Mouse (Mus musculus) heart, embryonic 15.5 days (tissue): ENCODE measurements around the gene 1700028K03Rik. TPM values are rescaled to one million over a fixed set of nuclear protein-coding genes. Genes with fewer than 3 reads are reported as not detected.
A peak's percentile ranks its signal among the peaks of the same experiment; 100 is the strongest.

Experiments
- ATAC-seq: fragments of 200-750 bp; cut with Nextera tagmentation; replicated peaks from 2 replicates; pipeline ENCODE4 v1.8.0; 2017; ENCODE audit warnings: low read depth, moderate TSS enrichment; ENCODE audit not compliant: insufficient number of reproducible peaks, insufficient read depth, low FRiP score
- H3K27ac ChIP-seq: fragments of 300-500 bp; sonication (generic); 2 replicates; pipeline ENCODE4 v1.5.1; 2015; ENCODE audit warnings: mild to moderate bottlenecking, inconsistent platforms
- H3K27me3 ChIP-seq: fragments of 300-500 bp; sonication (generic); 2 replicates; pipeline ENCODE4 v1.6.1; 2015; ENCODE audit warnings: inconsistent platforms
- H3K36me3 ChIP-seq: fragments of 300-500 bp; sonication (generic); 2 replicates; pipeline ENCODE4 v1.6.1; 2015; ENCODE audit warnings: mild to moderate bottlenecking, inconsistent platforms
- H3K4me1 ChIP-seq: fragments of 300-500 bp; sonication (generic); replicated peaks from 2 replicates; pipeline ENCODE4 v1.6.1; 2015; ENCODE audit warnings: inconsistent platforms
- H3K4me2 ChIP-seq: fragments of 300-500 bp; sonication (generic); 2 replicates; pipeline ENCODE4 v1.6.1; 2015; ENCODE audit warnings: inconsistent platforms, mild to moderate bottlenecking, moderate library complexity
- H3K4me3 ChIP-seq: fragments of 300-500 bp; sonication (generic); 2 replicates; pipeline ENCODE4 v1.5.1; 2015; ENCODE audit warnings: mild to moderate bottlenecking, inconsistent platforms
- H3K9ac ChIP-seq: fragments of 300-500 bp; sonication (generic); 2 replicates; pipeline ENCODE4 v1.6.1; 2015; ENCODE audit warnings: mild to moderate bottlenecking, inconsistent platforms
- H3K9me3 ChIP-seq: fragments of 300-500 bp; sonication (generic); replicated peaks from 2 replicates; pipeline ENCODE4 v1.6.1; 2016; ENCODE audit warnings: inconsistent platforms
- WGBS: fragments of 180-500 bp; shearing (Covaris S2); methylation state at CpG from one replicate; pipeline ENCODE4 v1.1.7; 2015; ENCODE audit warnings: mixed read lengths; 5-methylcytosine and 5-hydroxymethylcytosine counted together
- polyA plus RNA-seq: library from polyadenylated mRNA; unstranded; fragments of >200 nt; fragmentation: Nextera tagmentation; extraction: Ambion mirVana; gene quantifications from 2 replicates; pipeline ENCODE4 v1.2.1, GENCODE M21; 2015

Gene 1700028K03Rik
- polyA plus RNA-seq, 1 experiment from 2014 or later: 0.05 TPM

- H3K27ac ChIP-seq: no peak overlapping the region
- 78% methylated on average over 10 of the region's 10 CpGs for WGBS
- no peak for ATAC-seq
- no peaks in the 10 kb centered on the region for H3K36me3 ChIP-seq
- H3K4me1 ChIP-seq: no peaks in the 10 kb centered on the region
- no peak overlapping the region for H3K4me3 ChIP-seq
- H3K4me2 ChIP-seq: no peak overlapping the region
- H3K9me3 ChIP-seq: no peaks in the 10 kb centered on the region
- H3K27me3 ChIP-seq: no peaks in the 10 kb centered on the region
- H3K9ac ChIP-seq: no peak overlapping the region
Observed at GRCm38 (mm10) chr5:107510503-107510902, 24.0 kb upstream of the 1700028K03Rik start.

DNA sequence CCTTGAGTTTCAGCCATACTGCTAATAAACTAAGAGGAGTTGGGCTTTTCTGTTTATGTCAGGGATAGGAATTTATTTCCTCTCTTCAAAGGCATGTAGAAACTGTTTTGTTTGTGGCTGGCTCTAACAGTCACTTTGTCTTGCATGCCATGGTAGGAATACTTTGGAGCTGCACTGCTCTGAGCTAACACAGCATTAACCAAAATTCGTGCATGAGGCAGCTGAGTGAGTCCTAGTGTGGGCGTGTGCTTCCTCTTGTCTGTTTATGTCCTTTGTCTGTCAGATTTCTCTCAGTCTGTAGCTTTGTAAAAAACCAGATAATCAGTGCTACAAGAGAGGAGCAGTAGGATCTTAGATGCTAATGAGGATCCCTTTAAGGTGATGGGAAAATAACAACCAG lies 23.2 kb upstream of the 1700028K03Rik start:
- Histone ChIP-seq H3K4me3 (no peak overlapping the region), H3K4me1 (no peaks in the 10 kb centered on the region), H3K9me3 (no peaks in the 10 kb centered on the region), H3K27me3 (no peaks in the 10 kb centered on the region), H3K4me2 (no peak overlapping the region), H3K9ac (no peak overlapping the region), H3K36me3 (no peaks in the 10 kb centered on the region), H3K27ac (no peak overlapping the region)
- ATAC-seq: no peak
- 51% methylated on average over 2 of the region's 2 CpGs for WGBS

- no peak for ATAC-seq
- Histone ChIP-seq H3K4me1 (no peaks in the 10 kb centered on the region), H3K27me3 (no peaks in the 10 kb centered on the region), H3K4me2 (no peak overlapping the region), H3K27ac (no peak overlapping the region), H3K36me3 (no peaks in the 10 kb centered on the region), H3K9me3 (no peaks in the 10 kb centered on the region), H3K9ac (no peak overlapping the region), H3K4me3 (no peak overlapping the region)
- 37% methylated on average over 7 of the region's 7 CpGs for WGBS
Observed at GRCm38 (mm10) chr5:107513583-107513982, 20.9 kb upstream of the 1700028K03Rik start.

- no peak overlapping the region for H3K4me3 ChIP-seq
- no peak for ATAC-seq
- no peaks in the 10 kb centered on the region for H3K9me3 ChIP-seq
- H3K27ac ChIP-seq: no peak overlapping the region
- H3K4me2 ChIP-seq: no peak overlapping the region
- H3K9ac ChIP-seq: no peak overlapping the region
- H3K4me1 ChIP-seq: no peaks in the 10 kb centered on the region
- H3K27me3 ChIP-seq: no peaks in the 10 kb centered on the region
- H3K36me3 ChIP-seq: no peaks in the 10 kb centered on the region
- WGBS: 85% methylated on average over 3 of the region's 3 CpGs
Observed at GRCm38 (mm10) chr5:107515453-107515852, 19.1 kb upstream of the 1700028K03Rik start.

DNA sequence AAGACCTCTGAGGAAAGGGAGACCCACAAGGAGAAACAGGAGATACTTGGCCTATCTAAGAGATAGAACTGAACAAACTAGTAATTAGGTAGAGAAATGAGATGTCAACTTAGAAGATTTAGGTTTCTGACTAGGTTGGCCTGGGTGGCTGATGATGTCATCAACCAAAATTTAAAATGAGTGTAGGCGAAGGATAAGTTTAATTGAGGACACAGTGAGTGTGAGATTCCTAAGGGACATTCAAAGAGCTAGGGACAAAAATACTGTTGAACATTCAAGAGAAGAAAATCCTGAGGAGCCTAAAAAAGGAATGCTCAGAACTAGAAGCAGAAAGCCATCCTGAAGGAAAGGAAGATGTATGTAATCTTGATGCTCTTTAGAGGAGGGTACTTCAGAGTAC lies 18.4 kb upstream of the 1700028K03Rik start:
- Histone ChIP-seq H3K4me3 (no peak overlapping the region), H3K9me3 (no peaks in the 10 kb centered on the region), H3K27me3 (no peaks in the 10 kb centered on the region), H3K36me3 (no peaks in the 10 kb centered on the region), H3K27ac (no peak overlapping the region), H3K4me1 (no peaks in the 10 kb centered on the region), H3K4me2 (no peak overlapping the region), H3K9ac (no peak overlapping the region)
- WGBS: 85% methylated on average over 1 of the region's 1 CpGs
- no peak for ATAC-seq

GRCm38 (mm10) chr5:107518602-107519001 lies 15.9 kb upstream of the 1700028K03Rik start:
- no peak for ATAC-seq
- Histone ChIP-seq H3K27ac (no peak overlapping the region), H3K4me1 (0 out of 2 replicates have a peak, but pooled peaks cover 3% of the 10 kb centered on the region), H3K4me2 (no peak overlapping the region), H3K36me3 (no peaks in the 10 kb centered on the region), H3K4me3 (no peak overlapping the region), H3K27me3 (no peaks in the 10 kb centered on the region), H3K9ac (no peak overlapping the region), H3K9me3 (no peaks in the 10 kb centered on the region)
- WGBS: 80% methylated on average over 4 of the region's 4 CpGs

DNA sequence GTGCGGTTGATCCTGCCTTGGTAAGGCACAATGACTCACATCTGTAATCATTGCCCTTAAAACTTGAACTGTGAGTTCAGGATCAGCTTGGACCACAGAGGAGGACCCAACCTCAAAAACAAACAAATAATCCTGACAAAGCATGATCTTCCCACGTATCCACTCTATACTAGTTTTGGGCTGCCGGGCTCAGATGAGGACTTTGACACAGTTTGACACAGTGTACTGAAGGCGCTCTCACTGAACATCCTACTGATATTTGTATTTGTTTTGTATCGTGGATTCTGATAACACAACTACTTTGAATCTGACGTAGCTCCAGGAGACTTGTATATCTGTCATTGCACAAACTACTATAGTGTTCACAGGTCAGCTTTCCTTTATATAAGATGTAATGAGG lies 13.1 kb upstream of the 1700028K03Rik start:
- Histone ChIP-seq H3K27ac (no peak overlapping the region), H3K9me3 (no peaks in the 10 kb centered on the region), H3K9ac (no peak overlapping the region), H3K36me3 (no peaks in the 10 kb centered on the region), H3K4me1 (0 out of 2 replicates have a peak, but pooled peaks cover 3% of the 10 kb centered on the region), H3K4me3 (no peak overlapping the region), H3K27me3 (no peaks in the 10 kb centered on the region), H3K4me2 (no peak overlapping the region)
- 80% methylated on average over 6 of the region's 6 CpGs for WGBS
- ATAC-seq: no peak

DNA sequence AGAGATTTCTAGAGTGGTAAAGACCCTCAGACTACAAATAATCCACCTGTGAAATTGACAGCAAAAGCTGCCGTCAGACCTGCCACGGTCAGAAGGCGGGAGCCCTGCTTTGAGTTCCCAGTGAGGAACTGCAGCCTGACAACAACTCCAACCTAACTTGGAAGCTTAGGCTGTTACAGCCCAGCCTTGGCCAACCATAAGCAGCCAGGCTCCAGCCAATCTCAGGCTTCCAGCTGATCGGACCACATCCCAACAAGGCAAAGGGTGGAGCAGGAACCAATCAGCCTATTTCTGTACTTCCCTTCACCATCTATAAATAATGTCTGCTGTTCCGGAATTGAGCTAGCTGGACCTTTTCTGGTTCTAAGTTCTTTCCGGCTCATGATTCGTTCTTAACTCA lies 12.6 kb upstream of the 1700028K03Rik start:
- H3K27ac ChIP-seq: no peak overlapping the region
- no peaks in the 10 kb centered on the region for H3K36me3 ChIP-seq
- no peak for ATAC-seq
- H3K27me3 ChIP-seq: no peaks in the 10 kb centered on the region
- H3K4me2 ChIP-seq: 0 out of 2 replicates have a peak overlapping the region, but pooled peaks have one; percentile 13
- H3K4me3 ChIP-seq: no peak overlapping the region
- 0 out of 2 replicates have a peak, but pooled peaks cover 3% of the 10 kb centered on the region for H3K4me1 ChIP-seq
- 56% methylated on average over 7 of the region's 7 CpGs for WGBS
- H3K9ac ChIP-seq: no peak overlapping the region
- H3K9me3 ChIP-seq: no peaks in the 10 kb centered on the region

DNA sequence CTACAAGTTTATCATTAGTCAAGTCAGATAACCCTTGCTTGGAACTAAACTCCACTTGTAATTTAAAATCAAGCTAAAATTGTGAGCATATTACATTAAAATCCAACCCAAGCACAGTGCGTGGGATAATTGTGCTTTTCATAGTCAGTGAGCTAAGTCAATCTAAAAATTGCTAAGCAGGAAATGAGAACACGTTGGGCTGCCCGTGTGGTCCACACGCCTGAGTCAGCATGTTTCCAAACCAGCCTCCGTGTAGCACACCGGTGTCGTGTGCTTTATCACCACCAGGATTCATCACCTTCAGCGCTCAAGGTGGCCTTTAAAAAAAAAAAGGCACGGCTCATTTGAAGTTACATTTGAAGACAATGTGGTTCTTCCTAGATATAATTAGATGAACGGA lies 10.2 kb upstream of the 1700028K03Rik start:
- Histone ChIP-seq H3K4me1 (0 out of 2 replicates have a peak, but pooled peaks cover 3% of the 10 kb centered on the region), H3K9me3 (no peaks in the 10 kb centered on the region), H3K4me2 (no peak overlapping the region), H3K27ac (no peak overlapping the region), H3K36me3 (no peaks in the 10 kb centered on the region), H3K9ac (no peak overlapping the region), H3K4me3 (no peak overlapping the region), H3K27me3 (no peaks in the 10 kb centered on the region)
- WGBS: 72% methylated on average over 10 of the region's 10 CpGs
- ATAC-seq: no peak

DNA sequence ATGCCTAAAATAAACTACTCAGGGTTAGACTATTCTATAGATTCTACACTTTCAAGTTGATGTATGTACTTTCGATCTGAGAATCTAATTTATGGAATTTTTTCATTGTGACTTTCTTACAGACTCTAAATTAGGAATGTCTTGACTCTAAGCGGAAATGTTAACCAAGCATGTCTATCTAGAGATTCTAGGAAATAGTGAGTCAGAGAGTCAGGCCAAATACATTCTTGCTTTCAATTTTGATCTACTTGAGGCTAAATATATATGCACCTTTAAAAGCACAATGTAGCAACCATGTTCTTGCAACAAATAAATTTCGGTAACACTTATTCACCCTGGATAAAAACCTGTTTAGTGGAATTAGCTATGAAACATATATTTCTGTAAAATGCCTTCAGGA lies 5.7 kb upstream of the 1700028K03Rik start:
- ATAC-seq: no peak

DNA sequence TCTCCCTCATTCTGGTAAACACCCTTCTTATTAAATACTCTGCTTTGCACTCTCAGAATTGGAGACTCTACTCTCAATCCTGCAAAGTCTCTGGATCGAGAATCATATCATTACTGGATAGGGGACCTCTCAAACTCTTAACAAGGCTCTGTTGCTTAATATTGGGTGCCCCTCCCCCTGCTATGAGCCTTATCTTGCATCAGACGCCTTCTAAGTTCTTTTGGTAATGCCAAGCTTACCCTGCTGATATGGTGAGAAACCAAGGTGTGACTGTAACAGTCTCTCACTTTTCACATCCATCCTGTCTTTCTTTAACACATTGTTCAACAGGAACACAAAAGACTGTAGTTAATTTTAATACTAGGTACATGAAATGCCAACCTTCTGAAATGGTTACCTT lies 919 bp upstream of the 1700028K03Rik start:
- no peak for ATAC-seq
- H3K9ac ChIP-seq: no peak overlapping the region
- no peaks in the 10 kb centered on the region for H3K27me3 ChIP-seq
- no peaks in the 10 kb centered on the region for H3K9me3 ChIP-seq
- no peak overlapping the region for H3K4me2 ChIP-seq
- H3K4me3 ChIP-seq: no peak overlapping the region
- 42% methylated on average over 2 of the region's 2 CpGs for WGBS
- H3K4me1 ChIP-seq: no peaks in the 10 kb centered on the region
- no peak overlapping the region for H3K27ac ChIP-seq
- no peaks in the 10 kb centered on the region for H3K36me3 ChIP-seq

More for the DNA sequence above, 5.7 kb upstream of the 1700028K03Rik start:
- Histone ChIP-seq H3K4me3 (no peak overlapping the region), H3K27ac (no peak overlapping the region), H3K4me2 (no peak overlapping the region), H3K9ac (no peak overlapping the region), H3K27me3 (no peaks in the 10 kb centered on the region), H3K4me1 (no peaks in the 10 kb centered on the region), H3K9me3 (no peaks in the 10 kb centered on the region), H3K36me3 (no peaks in the 10 kb centered on the region)
- WGBS: 85% methylated on average over 3 of the region's 3 CpGs

DNA sequence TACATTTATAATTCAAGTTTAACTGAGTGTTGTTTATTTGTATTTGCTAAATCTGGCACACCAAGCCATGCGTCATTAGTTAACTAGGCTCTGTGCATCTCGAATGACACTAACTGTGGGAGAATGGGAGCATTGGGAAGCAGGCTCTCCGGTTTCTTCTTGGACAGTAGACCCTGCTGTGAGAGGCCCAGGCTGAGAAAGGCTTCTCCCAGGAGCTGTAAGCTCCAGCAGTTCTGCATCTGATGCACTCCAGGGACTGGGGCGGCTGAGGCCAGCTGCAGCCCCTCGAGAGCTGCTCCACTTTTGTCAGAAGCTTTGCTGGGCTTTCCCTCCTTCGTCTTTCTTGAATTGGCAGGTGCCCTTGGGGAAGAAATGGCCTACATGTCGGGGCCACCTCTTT lies 7.2 kb downstream of the 1700028K03Rik start:
- H3K9ac ChIP-seq: no peak overlapping the region
- H3K4me2 ChIP-seq: no peak overlapping the region
- H3K36me3 ChIP-seq: no peaks in the 10 kb centered on the region
- 54% methylated on average over 7 of the region's 7 CpGs for WGBS
- H3K9me3 ChIP-seq: no peaks in the 10 kb centered on the region
- H3K27me3 ChIP-seq: no peaks in the 10 kb centered on the region
- H3K4me3 ChIP-seq: no peak overlapping the region
- H3K27ac ChIP-seq: no peak overlapping the region
- no peak for ATAC-seq
- 0 out of 2 replicates have a peak, but pooled peaks cover 2% of the 10 kb centered on the region for H3K4me1 ChIP-seq
